Mouse (Mus musculus): ENCODE data around the gene Cnot1. TPM values are rescaled to one million over a fixed set of nuclear protein-coding genes. Genes with fewer than 3 reads are reported as not detected.
A peak's percentile ranks its signal among the peaks of the same experiment; 100 is the strongest.

Cnot1 gene
- total RNA-seq, 1 experiment: 207 TPM

DNA sequence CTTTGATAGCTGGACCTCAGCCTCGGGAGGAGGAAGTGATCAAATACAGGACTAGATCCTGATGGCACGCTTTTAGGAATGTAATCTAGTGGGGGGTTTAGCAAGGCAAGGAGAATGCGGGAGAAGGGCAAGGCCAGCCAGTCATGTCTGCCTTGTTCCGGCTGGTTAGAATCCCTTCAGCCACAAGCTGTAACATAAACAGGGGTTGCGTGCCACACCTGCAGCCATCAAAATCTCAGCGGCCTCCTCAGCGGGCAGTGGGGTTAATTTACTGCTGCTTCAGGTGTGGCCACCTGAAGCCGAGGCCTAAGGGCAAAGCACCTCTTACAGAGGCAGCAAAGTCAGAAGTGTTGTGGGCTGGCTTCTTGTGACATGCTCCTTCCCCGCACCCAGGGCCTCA is 130.6 kb downstream of the Cnot1 start, which contains the start of gene Ndrg4:
Gene Ndrg4, plus strand, starts transcription at position 350 of the 400 bp plus-strand sequence.
- DNase-seq (ENCODE audit: low read depth, low spot score): no peak
- Histone ChIP-seq H3K4me1 (ENCODE audit: control insufficient read depth in 2 of 2, insufficient read depth in 2 of 2, low read length in 2 of 2, poor library complexity in 1 of 2) (peaks cover 0 to 6% of the 10 kb centered on the region in 2 experiments; a peak in 1 of 4 replicates), H3K4me3 (ENCODE audit: insufficient read depth in 1 of 2, low read depth in 1 of 2, low read length in 2 of 2, poor library complexity in 1 of 2, severe bottlenecking in 1 of 2) (peak within 1 kb of the TSS; percentile 70 to 88), H3K27ac (ENCODE audit: insufficient read depth, low read depth, low read length, poor library complexity, severe bottlenecking) (no peak within 1 kb of the TSS), H3K9me3 (ENCODE audit: control insufficient read depth, insufficient read depth, low read depth, low read length) (no peaks in the 10 kb centered on the region), H3K9ac (ENCODE audit: insufficient read depth, low read depth, low read length, poor library complexity, severe bottlenecking) (peak within 1 kb of the TSS; percentile 51; the same call in 1 of the 2 replicates), H3K36me3 (ENCODE audit: control insufficient read depth, insufficient read depth, low read length, poor library complexity, severe bottlenecking) (no peaks in the 10 kb centered on the region)
- in situ Hi-C loops (cut with MboI; ENCODE audit: low sequenced_read_pairs in 2 of 2, unreplicated experiment in 2 of 2): no loop called here
- TF ChIP-seq CHD2 (IDR thresholded peaks at IDR 0.05; ENCODE audit: low read depth, low read length): no peak
- TF ChIP-seq ZC3H11A (IDR thresholded peaks at IDR 0.05; ENCODE audit: borderline replicate concordance, low read depth, low read length): no peak
- TF ChIP-seq ZNF384 (IDR thresholded peaks at IDR 0.05; ENCODE audit: low read depth, low read length): no peak
- TF ChIP-seq MAFK (IDR thresholded peaks at IDR 0.05; ENCODE audit: insufficient read depth, low read depth, low read length): no peak
- TF ChIP-seq HCFC1 (IDR thresholded peaks at IDR 0.05; ENCODE audit: borderline replicate concordance, insufficient read depth, low read length): no peak

DNA sequence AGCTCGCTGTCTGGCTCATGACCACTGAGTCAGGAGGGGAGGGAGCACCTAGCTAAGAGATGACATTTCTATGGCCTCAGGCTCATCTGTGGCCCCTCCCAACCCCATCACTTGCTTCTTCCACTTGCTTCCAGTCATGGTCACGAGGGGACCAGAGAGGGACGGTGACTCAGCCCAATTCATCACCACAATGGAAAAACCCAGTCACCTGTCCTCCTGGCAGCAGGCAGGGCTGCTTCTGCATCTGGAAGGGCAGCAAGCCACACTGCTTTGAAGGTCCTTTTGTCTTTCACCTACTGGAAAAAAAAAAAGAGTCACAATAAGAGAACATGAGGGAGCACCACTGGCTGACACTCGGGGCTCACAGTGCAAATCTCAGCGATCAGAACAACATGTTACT is 134.5 kb downstream of the Cnot1 start:
- Histone ChIP-seq H3K27ac (ENCODE audit: insufficient read depth, low read depth, low read length, poor library complexity, severe bottlenecking) (no peak overlapping the region), H3K4me1 (ENCODE audit: control insufficient read depth in 2 of 2, insufficient read depth in 2 of 2, low read length in 2 of 2, poor library complexity in 1 of 2) (peaks cover 0 to 4% of the 10 kb centered on the region in 2 experiments; a peak in 1 of 4 replicates), H3K9me3 (ENCODE audit: control insufficient read depth, insufficient read depth, low read depth, low read length) (no peaks in the 10 kb centered on the region), H3K9ac (ENCODE audit: insufficient read depth, low read depth, low read length, poor library complexity, severe bottlenecking) (no peak overlapping the region), H3K4me3 (ENCODE audit: insufficient read depth in 1 of 2, low read depth in 1 of 2, low read length in 2 of 2, poor library complexity in 1 of 2, severe bottlenecking in 1 of 2) (no peak overlapping the region), H3K36me3 (ENCODE audit: control insufficient read depth, insufficient read depth, low read length, poor library complexity, severe bottlenecking) (no peaks in the 10 kb centered on the region)
- in situ Hi-C loops (cut with MboI; ENCODE audit: low sequenced_read_pairs in 2 of 2, unreplicated experiment in 2 of 2): no loop called here
- DNase-seq (ENCODE audit: low read depth, low spot score): no peak
- TF ChIP-seq CHD2 (IDR thresholded peaks at IDR 0.05; ENCODE audit: low read depth, low read length) (no peak), HCFC1 (IDR thresholded peaks at IDR 0.05; ENCODE audit: borderline replicate concordance, insufficient read depth, low read length) (no peak), ZNF384 (IDR thresholded peaks at IDR 0.05; ENCODE audit: low read depth, low read length) (no peak), ZC3H11A (IDR thresholded peaks at IDR 0.05; ENCODE audit: borderline replicate concordance, low read depth, low read length) (no peak), MAFK (IDR thresholded peaks at IDR 0.05; ENCODE audit: insufficient read depth, low read depth, low read length) (no peak)

DNA sequence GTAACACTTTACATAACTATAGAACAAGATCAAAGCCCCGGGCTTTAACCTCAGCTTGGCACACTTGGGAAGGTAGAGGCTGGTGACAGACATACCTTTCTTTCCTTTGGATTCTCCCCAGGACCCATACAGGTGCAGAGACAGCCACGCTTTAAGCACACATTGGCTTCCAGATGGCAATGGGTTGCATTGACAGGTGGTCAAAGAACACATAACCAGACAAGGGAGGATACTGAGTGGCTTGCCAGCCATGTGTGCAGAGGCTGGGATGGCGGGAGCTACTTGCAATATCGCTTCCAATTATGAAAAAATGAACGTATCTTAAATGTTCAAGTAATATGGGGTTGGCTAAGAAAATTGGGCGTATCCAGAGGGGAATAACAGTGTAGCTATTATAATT is 135.4 kb downstream of the Cnot1 start:
- TF ChIP-seq ZNF384 (IDR thresholded peaks at IDR 0.05; ENCODE audit: low read depth, low read length): no peak
- TF ChIP-seq MAFK (IDR thresholded peaks at IDR 0.05; ENCODE audit: insufficient read depth, low read depth, low read length): no peak
- no peak for TF ChIP-seq ZC3H11A (IDR thresholded peaks at IDR 0.05; ENCODE audit: borderline replicate concordance, low read depth, low read length)
- TF ChIP-seq CHD2 (IDR thresholded peaks at IDR 0.05; ENCODE audit: low read depth, low read length): no peak
- TF ChIP-seq HCFC1 (IDR thresholded peaks at IDR 0.05; ENCODE audit: borderline replicate concordance, insufficient read depth, low read length): no peak
- H3K4me3 ChIP-seq (ENCODE audit: insufficient read depth in 1 of 2, low read depth in 1 of 2, low read length in 2 of 2, poor library complexity in 1 of 2, severe bottlenecking in 1 of 2): no peak overlapping the region
- no peaks in the 10 kb centered on the region for H3K36me3 ChIP-seq (ENCODE audit: control insufficient read depth, insufficient read depth, low read length, poor library complexity, severe bottlenecking)
- no peaks in the 10 kb centered on the region for H3K9me3 ChIP-seq (ENCODE audit: control insufficient read depth, insufficient read depth, low read depth, low read length)
- DNase-seq (ENCODE audit: low read depth, low spot score): no peak
- in situ Hi-C loops (cut with MboI; ENCODE audit: low sequenced_read_pairs in 2 of 2, unreplicated experiment in 2 of 2): no loop called here
- peaks cover 0 to 2% of the 10 kb centered on the region in 2 experiments; a peak in 1 of 4 replicates for H3K4me1 ChIP-seq (ENCODE audit: control insufficient read depth in 2 of 2, insufficient read depth in 2 of 2, low read length in 2 of 2, poor library complexity in 1 of 2)
- no peak overlapping the region for H3K27ac ChIP-seq (ENCODE audit: insufficient read depth, low read depth, low read length, poor library complexity, severe bottlenecking)
- no peak overlapping the region for H3K9ac ChIP-seq (ENCODE audit: insufficient read depth, low read depth, low read length, poor library complexity, severe bottlenecking)

DNA sequence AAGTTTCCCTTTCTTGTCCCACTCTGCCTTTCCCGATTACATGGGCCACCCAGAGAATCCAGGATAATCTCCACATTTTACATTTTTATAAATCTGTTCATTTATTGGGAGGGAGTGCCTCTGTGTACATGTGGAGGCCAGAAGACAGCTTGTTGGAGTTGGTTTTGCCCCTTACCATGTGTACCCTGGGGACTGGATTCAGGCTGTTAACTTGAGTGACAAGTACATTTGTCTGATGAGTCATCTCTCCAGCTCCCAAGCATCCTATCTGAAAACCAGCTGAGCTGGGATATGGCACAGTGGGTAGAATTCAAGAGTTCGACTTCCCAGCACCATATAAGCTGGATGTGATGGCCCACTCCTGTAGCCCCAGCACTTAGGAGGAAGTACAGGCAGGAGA is 137.3 kb downstream of the Cnot1 start:
- H3K4me3 ChIP-seq (ENCODE audit: insufficient read depth in 1 of 2, low read depth in 1 of 2, low read length in 2 of 2, poor library complexity in 1 of 2, severe bottlenecking in 1 of 2): no peak overlapping the region
- in situ Hi-C loops (cut with MboI; ENCODE audit: low sequenced_read_pairs in 2 of 2, unreplicated experiment in 2 of 2): no loop called here
- H3K4me1 ChIP-seq (ENCODE audit: control insufficient read depth in 2 of 2, insufficient read depth in 2 of 2, low read length in 2 of 2, poor library complexity in 1 of 2): no peaks in the 10 kb centered on the region
- no peaks in the 10 kb centered on the region for H3K9me3 ChIP-seq (ENCODE audit: control insufficient read depth, insufficient read depth, low read depth, low read length)
- H3K36me3 ChIP-seq (ENCODE audit: control insufficient read depth, insufficient read depth, low read length, poor library complexity, severe bottlenecking): no peaks in the 10 kb centered on the region
- H3K9ac ChIP-seq (ENCODE audit: insufficient read depth, low read depth, low read length, poor library complexity, severe bottlenecking): no peak overlapping the region
- H3K27ac ChIP-seq (ENCODE audit: insufficient read depth, low read depth, low read length, poor library complexity, severe bottlenecking): no peak overlapping the region
- DNase-seq (ENCODE audit: low read depth, low spot score): no peak
- TF ChIP-seq HCFC1 (IDR thresholded peaks at IDR 0.05; ENCODE audit: borderline replicate concordance, insufficient read depth, low read length) (no peak), ZNF384 (IDR thresholded peaks at IDR 0.05; ENCODE audit: low read depth, low read length) (no peak), CHD2 (IDR thresholded peaks at IDR 0.05; ENCODE audit: low read depth, low read length) (no peak), MAFK (IDR thresholded peaks at IDR 0.05; ENCODE audit: insufficient read depth, low read depth, low read length) (no peak), ZC3H11A (IDR thresholded peaks at IDR 0.05; ENCODE audit: borderline replicate concordance, low read depth, low read length) (no peak)

Other genes starting within 250 kb of the Cnot1 start
- not detected in 2 replicates for gene Prss54, start 231.1 kb downstream of the Cnot1 start, total RNA-seq (2012; rRNA removed)
- gene Gins3, start 174.0 kb downstream of the Cnot1 start, total RNA-seq (2012; rRNA removed): 12.7 and 13.9 TPM in 2 replicates
- gene Ndrg4, start 130.5 kb downstream of the Cnot1 start, total RNA-seq (2012; rRNA removed): 9.4 and 12.1 TPM in 2 replicates
- 61.2 and 93.9 TPM in 2 replicates for gene Setd6, start 91.6 kb downstream of the Cnot1 start, total RNA-seq (2012; rRNA removed)
- gene Sap18b, start 17.9 kb upstream of the Cnot1 start, total RNA-seq (2012; rRNA removed): 104 and 109 TPM in 2 replicates
- gene Slc38a7, start 46.1 kb upstream of the Cnot1 start, total RNA-seq (2012; rRNA removed): 47.9 and 79.9 TPM in 2 replicates
- gene Got2, start 81.1 kb upstream of the Cnot1 start, total RNA-seq (2012; rRNA removed): 190 and 199 TPM in 2 replicates

All from ES-E14 (cell line).